Mouse (Mus musculus): Measurements from ENCODE around the gene Slc25a15. TPM values are rescaled to one million over a fixed set of nuclear protein-coding genes. Genes with fewer than 3 reads are reported as not detected.

Gene Slc25a15
- 14.2 and 17.7 TPM in 2 replicates for polyA plus RNA-seq (2014; fragmentation: Nextera tagmentation; extraction: Ambion mirVana)

- under 1% methylated on average over 63 of the region's 77 CpGs for WGBS
- peak; percentile 88 for ATAC-seq (replicated peaks; ENCODE audit: insufficient number of reproducible peaks, low FRiP score, low TSS enrichment, low read depth)
- H3K4me3 ChIP-seq (ENCODE audit: low read depth, low read length), result peak within 1 kb of the TSS; percentile 76
- H3K4me1 ChIP-seq (ENCODE audit: control insufficient read depth, insufficient read depth, low read length), result no peaks in the 10 kb centered on the region
- H3K4me2 ChIP-seq (ENCODE audit: low read depth, low read length), result peak within 1 kb of the TSS; percentile 82
- no peaks in the 10 kb centered on the region for H3K36me3 ChIP-seq (replicated peaks; ENCODE audit: control insufficient read depth, insufficient read depth, low read depth, low read length)
- no peaks in the 10 kb centered on the region for H3K27me3 ChIP-seq (ENCODE audit: control insufficient read depth, insufficient read depth, low read length)
- no peaks in the 10 kb centered on the region for H3K9me3 ChIP-seq (replicated peaks; ENCODE audit: control insufficient read depth, low read length)
- peak; percentile 92 for DNase-seq (ENCODE audit: low spot score)
- no peak within 1 kb of the TSS for H3K27ac ChIP-seq (replicated peaks; ENCODE audit: low read depth, low read length)
- peak within 1 kb of the TSS; percentile 80 for H3K9ac ChIP-seq (replicated peaks; ENCODE audit: low read length)
Observed at GRCm38 (mm10) chr8:22398142-22398951, at the start of gene Slc25a15. Slc25a15 (minus strand) TSS chr8:22398597.

- Histone ChIP-seq H3K9me3 (replicated peaks; ENCODE audit: control insufficient read depth, low read length) (no peaks in the 10 kb centered on the region), H3K4me3 (ENCODE audit: low read depth, low read length) (peak overlapping the region; percentile 69), H3K9ac (replicated peaks; ENCODE audit: low read length) (peak overlapping the region; percentile 79), H3K27ac (replicated peaks; ENCODE audit: low read depth, low read length) (no peak overlapping the region), H3K4me2 (ENCODE audit: low read depth, low read length) (peak overlapping the region; percentile 59), H3K27me3 (ENCODE audit: control insufficient read depth, insufficient read depth, low read length) (no peaks in the 10 kb centered on the region), H3K36me3 (replicated peaks; ENCODE audit: control insufficient read depth, insufficient read depth, low read depth, low read length) (no peaks in the 10 kb centered on the region), H3K4me1 (ENCODE audit: control insufficient read depth, insufficient read depth, low read length) (no peaks in the 10 kb centered on the region)
- ATAC-seq (replicated peaks; ENCODE audit: insufficient number of reproducible peaks, low FRiP score, low TSS enrichment, low read depth) (no peak), DNase-seq (ENCODE audit: low spot score) (no peak)
- 31% methylated on average over 8 of the region's 8 CpGs for WGBS
Observed at GRCm38 (mm10) chr8:22411971-22412370, 13.6 kb upstream of the Slc25a15 start.

GRCm38 (mm10) chr8:22411282-22411702 lies 12.9 kb upstream of the Slc25a15 start, which contains the start of gene Mrps31:
Mrps31 (plus strand) TSS chr8:22411361.
- Histone ChIP-seq H3K4me3 (ENCODE audit: low read depth, low read length) (peak within 1 kb of the TSS; percentile 69), H3K9ac (replicated peaks; ENCODE audit: low read length) (peak within 1 kb of the TSS; percentile 79), H3K9me3 (replicated peaks; ENCODE audit: control insufficient read depth, low read length) (no peaks in the 10 kb centered on the region), H3K4me1 (ENCODE audit: control insufficient read depth, insufficient read depth, low read length) (no peaks in the 10 kb centered on the region), H3K27me3 (ENCODE audit: control insufficient read depth, insufficient read depth, low read length) (no peaks in the 10 kb centered on the region), H3K27ac (replicated peaks; ENCODE audit: low read depth, low read length) (peak within 1 kb of the TSS; percentile 57; the same call in 1 of the 2 replicates), H3K4me2 (ENCODE audit: low read depth, low read length) (peak within 1 kb of the TSS; percentile 60), H3K36me3 (replicated peaks; ENCODE audit: control insufficient read depth, insufficient read depth, low read depth, low read length) (no peaks in the 10 kb centered on the region)
- ATAC-seq (replicated peaks; ENCODE audit: insufficient number of reproducible peaks, low FRiP score, low TSS enrichment, low read depth), result peak; percentile 83
- under 1% methylated on average over 25 of the region's 25 CpGs for WGBS
- DNase-seq (ENCODE audit: low spot score), result peak; percentile 90

GRCm38 (mm10) chr8:22410688-22411281 lies 12.4 kb upstream of the Slc25a15 start:
- H3K27me3 ChIP-seq (ENCODE audit: control insufficient read depth, insufficient read depth, low read length), result no peaks in the 10 kb centered on the region
- peak overlapping the region; percentile 69 for H3K4me3 ChIP-seq (ENCODE audit: low read depth, low read length)
- WGBS, result 16% methylated on average over 16 of the region's 16 CpGs
- no peaks in the 10 kb centered on the region for H3K36me3 ChIP-seq (replicated peaks; ENCODE audit: control insufficient read depth, insufficient read depth, low read depth, low read length)
- peak overlapping the region; percentile 79 for H3K9ac ChIP-seq (replicated peaks; ENCODE audit: low read length)
- H3K4me2 ChIP-seq (ENCODE audit: low read depth, low read length), result peak overlapping the region; percentile 60
- no peak overlapping the region for H3K27ac ChIP-seq (replicated peaks; ENCODE audit: low read depth, low read length)
- H3K4me1 ChIP-seq (ENCODE audit: control insufficient read depth, insufficient read depth, low read length), result no peaks in the 10 kb centered on the region
- ATAC-seq (replicated peaks; ENCODE audit: insufficient number of reproducible peaks, low FRiP score, low TSS enrichment, low read depth), result no peak
- DNase-seq (ENCODE audit: low spot score), result no peak
- no peaks in the 10 kb centered on the region for H3K9me3 ChIP-seq (replicated peaks; ENCODE audit: control insufficient read depth, low read length)

GRCm38 (mm10) chr8:22405733-22406132 lies 7.3 kb upstream of the Slc25a15 start:
- Histone ChIP-seq H3K4me3 (ENCODE audit: low read depth, low read length) (no peak overlapping the region), H3K4me2 (ENCODE audit: low read depth, low read length) (no peak overlapping the region), H3K27ac (replicated peaks; ENCODE audit: low read depth, low read length) (no peak overlapping the region), H3K4me1 (ENCODE audit: control insufficient read depth, insufficient read depth, low read length) (no peaks in the 10 kb centered on the region), H3K36me3 (replicated peaks; ENCODE audit: control insufficient read depth, insufficient read depth, low read depth, low read length) (no peaks in the 10 kb centered on the region), H3K9ac (replicated peaks; ENCODE audit: low read length) (no peak overlapping the region), H3K9me3 (replicated peaks; ENCODE audit: control insufficient read depth, low read length) (no peaks in the 10 kb centered on the region), H3K27me3 (ENCODE audit: control insufficient read depth, insufficient read depth, low read length) (no peaks in the 10 kb centered on the region)
- 77% methylated on average over 6 of the region's 6 CpGs for WGBS
- ATAC-seq (replicated peaks; ENCODE audit: insufficient number of reproducible peaks, low FRiP score, low TSS enrichment, low read depth), result no peak
- no peak for DNase-seq (ENCODE audit: low spot score)

GRCm38 (mm10) chr8:22403235-22403634 lies 4.8 kb upstream of the Slc25a15 start:
- H3K4me2 ChIP-seq (ENCODE audit: low read depth, low read length), result no peak overlapping the region
- no peak overlapping the region for H3K9ac ChIP-seq (replicated peaks; ENCODE audit: low read length)
- no peaks in the 10 kb centered on the region for H3K36me3 ChIP-seq (replicated peaks; ENCODE audit: control insufficient read depth, insufficient read depth, low read depth, low read length)
- ATAC-seq (replicated peaks; ENCODE audit: insufficient number of reproducible peaks, low FRiP score, low TSS enrichment, low read depth) (no peak), DNase-seq (ENCODE audit: low spot score) (no peak)
- H3K27ac ChIP-seq (replicated peaks; ENCODE audit: low read depth, low read length), result no peak overlapping the region
- no peaks in the 10 kb centered on the region for H3K9me3 ChIP-seq (replicated peaks; ENCODE audit: control insufficient read depth, low read length)
- H3K4me1 ChIP-seq (ENCODE audit: control insufficient read depth, insufficient read depth, low read length), result no peaks in the 10 kb centered on the region
- no peak overlapping the region for H3K4me3 ChIP-seq (ENCODE audit: low read depth, low read length)
- 75% methylated on average over 2 of the region's 2 CpGs for WGBS
- no peaks in the 10 kb centered on the region for H3K27me3 ChIP-seq (ENCODE audit: control insufficient read depth, insufficient read depth, low read length)

GRCm38 (mm10) chr8:22400593-22400992 lies 2.2 kb upstream of the Slc25a15 start:
- H3K9me3 ChIP-seq (replicated peaks; ENCODE audit: control insufficient read depth, low read length), result no peaks in the 10 kb centered on the region

More at GRCm38 (mm10) chr8:22400593-22400992, 2.2 kb upstream of the Slc25a15 start:
- H3K27me3 ChIP-seq (ENCODE audit: control insufficient read depth, insufficient read depth, low read length), result no peaks in the 10 kb centered on the region
- H3K4me1 ChIP-seq (ENCODE audit: control insufficient read depth, insufficient read depth, low read length), result no peaks in the 10 kb centered on the region
- 84% methylated on average over 4 of the region's 4 CpGs for WGBS
- no peak overlapping the region for H3K4me2 ChIP-seq (ENCODE audit: low read depth, low read length)
- H3K9ac ChIP-seq (replicated peaks; ENCODE audit: low read length), result no peak overlapping the region
- H3K27ac ChIP-seq (replicated peaks; ENCODE audit: low read depth, low read length), result no peak overlapping the region
- DNase-seq (ENCODE audit: low spot score) (no peak), ATAC-seq (replicated peaks; ENCODE audit: insufficient number of reproducible peaks, low FRiP score, low TSS enrichment, low read depth) (no peak)
- H3K36me3 ChIP-seq (replicated peaks; ENCODE audit: control insufficient read depth, insufficient read depth, low read depth, low read length), result no peaks in the 10 kb centered on the region
- H3K4me3 ChIP-seq (ENCODE audit: low read depth, low read length), result no peak overlapping the region

Measured in embryonic facial prominence, embryonic 11.5 days (tissue).